ENCODE assay signal across 19 mouse cellular contexts in genomic region chr4:69838940-69839339, GRCm38 (mm10).
"Had no signal": no experiment of that assay in that cellular context is flagged by ENCODE, and none has a peak within 500 bp of the region (broad histone marks: within the 10 kb centered on the region; RNA-seq: fewer than 3 reads in every experiment).

No protein-coding gene starts in this region.

- H3K27ac ChIP-seq: kidney, postnatal 0 days; limb, embryonic 12.5 days; liver, embryonic 13.5 days; lung, embryonic 15.5 days; macrophage; neural tube, embryonic 13.5 days had no signal

- H3K27me3 ChIP-seq: limb, embryonic 12.5 days; liver, embryonic 13.5 days; lung, embryonic 15.5 days; megakaryocyte, embryonic 14.5 days; neural tube, embryonic 13.5 days had no signal

- ATAC-seq: liver, postnatal 0 days had no signal

- H3K4me3 ChIP-seq: limb, embryonic 12.5 days; liver, embryonic 13.5 days; lung, embryonic 15.5 days; megakaryocyte, embryonic 14.5 days; neural tube, embryonic 13.5 days had no signal

- H3K9me3 ChIP-seq: limb, embryonic 12.5 days; liver, embryonic 13.5 days; lung, embryonic 15.5 days; neural tube, embryonic 13.5 days had no signal

- H3K4me1 ChIP-seq: limb, embryonic 12.5 days; liver, embryonic 13.5 days; lung, embryonic 15.5 days; megakaryocyte, embryonic 14.5 days had no signal

- DNase-seq: kidney, adult 9 months; kidney, postnatal 36 days; layer of hippocampus, adult 9-11 months; layer of hippocampus, postnatal 36 days; liver; liver, embryonic 13.5 days; liver, postnatal 0 days; lung, postnatal 14 days; retina, postnatal 1 day; right cerebral cortex, postnatal 4 days; spleen, adult 18-20 months; thymus, adult 18-20 months; thymus, postnatal 14 days had no signal

- H3K36me3 ChIP-seq: limb, embryonic 12.5 days; liver, embryonic 13.5 days; lung, embryonic 15.5 days; neural tube, embryonic 13.5 days had no signal

- H3K9ac ChIP-seq: limb, embryonic 12.5 days; liver, embryonic 13.5 days; liver, postnatal 0 days; lung, embryonic 15.5 days; neural tube, embryonic 13.5 days had no signal

- H3K4me2 ChIP-seq: limb, embryonic 12.5 days; liver, embryonic 13.5 days; lung, embryonic 15.5 days; neural tube, embryonic 13.5 days had no signal
